Mouse (Mus musculus): ENCODE measurements around the gene Wwox. TPM values are rescaled to one million over a fixed set of nuclear protein-coding genes. Genes with fewer than 3 reads are reported as not detected.

The Wwox gene
- polyA plus RNA-seq, 1 experiment: 11.3 TPM

DNA sequence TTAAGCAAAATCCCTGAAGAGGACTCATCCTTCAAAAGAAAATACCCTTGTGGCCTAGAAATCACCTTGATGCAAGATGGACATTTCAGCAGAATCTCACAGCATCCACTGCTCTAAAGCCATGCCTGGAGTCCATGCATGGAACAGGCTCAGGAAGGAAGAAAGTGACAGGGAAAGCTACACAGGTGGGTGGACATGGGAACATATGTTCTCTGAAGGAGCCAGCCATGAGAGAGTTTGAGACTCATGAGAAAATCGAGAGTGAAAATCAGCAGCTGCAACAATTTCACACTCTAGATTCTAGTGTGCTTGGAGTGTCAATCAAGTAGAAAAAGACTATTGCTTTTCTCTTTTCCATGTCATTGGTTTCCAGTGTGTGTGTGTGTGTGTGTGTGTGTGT is 896.9 kb downstream of the Wwox start:
- Histone ChIP-seq H3K4me3 (ENCODE audit: low read depth, low read length) (no peak overlapping the region), H3K27ac (ENCODE audit: insufficient read depth, low read length) (no peak overlapping the region), H3K4me1 (ENCODE audit: control insufficient read depth, insufficient read depth, low read length) (no peaks in the 10 kb centered on the region), H3K36me3 (ENCODE audit: control insufficient read depth, insufficient read depth, low read length, poor library complexity, severe bottlenecking) (no peaks in the 10 kb centered on the region), H3K9ac (ENCODE audit: low read depth, poor library complexity, severe bottlenecking) (no peak overlapping the region), H3K9me3 (replicated peaks; ENCODE audit: control insufficient read depth, insufficient read depth, low read length, poor library complexity, severe bottlenecking) (no peaks in the 10 kb centered on the region; the same call in 1 of the 2 replicates), H3K27me3 (ENCODE audit: control insufficient read depth, insufficient read depth, low read length, poor library complexity, severe bottlenecking) (no peaks in the 10 kb centered on the region)
- no peak for TF ChIP-seq CTCF (IDR thresholded peaks at IDR 0.05; ENCODE audit: low read depth, low read length)
- TF ChIP-seq EP300 (IDR thresholded peaks at IDR 0.05; ENCODE audit: insufficient read depth, low read depth, low read length): no peak
- no peak for TF ChIP-seq POLR2A (IDR thresholded peaks at IDR 0.05; ENCODE audit: insufficient read depth, low read length)

DNA sequence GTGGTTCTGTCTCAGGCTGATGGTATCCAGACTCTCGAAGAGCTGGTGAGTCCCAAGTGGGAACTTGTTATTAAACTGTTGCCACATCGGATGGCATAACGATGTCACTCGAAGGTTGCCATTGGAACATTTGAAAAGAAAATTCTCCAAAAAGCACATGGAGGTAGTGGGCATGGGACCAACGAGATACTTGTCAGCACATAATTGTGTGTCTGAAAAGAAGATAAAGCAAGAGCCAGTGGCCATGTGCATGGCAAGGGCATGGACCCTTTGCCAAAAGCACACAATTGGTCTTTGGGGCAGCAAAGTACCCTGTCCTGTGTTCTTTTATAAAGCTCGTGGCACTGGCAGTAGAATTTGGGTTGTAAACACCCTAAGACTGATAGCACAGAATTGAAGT is 909.2 kb downstream of the Wwox start:
- Histone ChIP-seq H3K36me3 (ENCODE audit: control insufficient read depth, insufficient read depth, low read length, poor library complexity, severe bottlenecking) (no peaks in the 10 kb centered on the region), H3K9me3 (replicated peaks; ENCODE audit: control insufficient read depth, insufficient read depth, low read length, poor library complexity, severe bottlenecking) (no peaks in the 10 kb centered on the region; the same call in 1 of the 2 replicates), H3K4me3 (ENCODE audit: low read depth, low read length) (no peak overlapping the region), H3K9ac (ENCODE audit: low read depth, poor library complexity, severe bottlenecking) (no peak overlapping the region), H3K27me3 (ENCODE audit: control insufficient read depth, insufficient read depth, low read length, poor library complexity, severe bottlenecking) (no peaks in the 10 kb centered on the region), H3K4me1 (ENCODE audit: control insufficient read depth, insufficient read depth, low read length) (no peaks in the 10 kb centered on the region), H3K27ac (ENCODE audit: insufficient read depth, low read length) (no peak overlapping the region)
- TF ChIP-seq POLR2A (IDR thresholded peaks at IDR 0.05; ENCODE audit: insufficient read depth, low read length): no peak
- no peak for TF ChIP-seq CTCF (IDR thresholded peaks at IDR 0.05; ENCODE audit: low read depth, low read length)
- TF ChIP-seq EP300 (IDR thresholded peaks at IDR 0.05; ENCODE audit: insufficient read depth, low read depth, low read length): no peak

DNA sequence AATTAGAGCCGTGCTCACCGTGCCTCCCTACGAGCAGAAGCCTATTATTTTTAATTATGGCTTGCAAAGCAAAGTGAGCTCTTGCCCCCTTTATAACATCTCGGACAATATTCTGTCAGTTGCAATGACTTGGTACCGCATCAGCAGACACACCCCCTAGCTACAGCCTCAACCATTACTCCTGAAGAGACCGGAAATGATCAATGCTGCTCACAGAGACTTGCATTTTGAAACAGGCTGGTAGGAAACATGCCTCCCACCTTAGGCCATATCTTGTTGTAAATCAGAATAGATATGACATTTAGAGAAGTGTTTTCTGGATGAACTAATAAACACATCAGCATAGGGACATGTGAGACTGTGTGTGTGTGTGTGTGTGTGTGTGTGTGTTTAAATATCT is 911.3 kb downstream of the Wwox start:
- Histone ChIP-seq H3K4me1 (ENCODE audit: control insufficient read depth, insufficient read depth, low read length) (no peaks in the 10 kb centered on the region), H3K27me3 (ENCODE audit: control insufficient read depth, insufficient read depth, low read length, poor library complexity, severe bottlenecking) (no peaks in the 10 kb centered on the region), H3K9ac (ENCODE audit: low read depth, poor library complexity, severe bottlenecking) (no peak overlapping the region), H3K4me3 (ENCODE audit: low read depth, low read length) (no peak overlapping the region), H3K27ac (ENCODE audit: insufficient read depth, low read length) (no peak overlapping the region), H3K9me3 (replicated peaks; ENCODE audit: control insufficient read depth, insufficient read depth, low read length, poor library complexity, severe bottlenecking) (peaks cover 10% of the 10 kb centered on the region), H3K36me3 (ENCODE audit: control insufficient read depth, insufficient read depth, low read length, poor library complexity, severe bottlenecking) (no peaks in the 10 kb centered on the region)
- TF ChIP-seq CTCF (IDR thresholded peaks at IDR 0.05; ENCODE audit: low read depth, low read length) (no peak), POLR2A (IDR thresholded peaks at IDR 0.05; ENCODE audit: insufficient read depth, low read length) (no peak), EP300 (IDR thresholded peaks at IDR 0.05; ENCODE audit: insufficient read depth, low read depth, low read length) (no peak)

DNA sequence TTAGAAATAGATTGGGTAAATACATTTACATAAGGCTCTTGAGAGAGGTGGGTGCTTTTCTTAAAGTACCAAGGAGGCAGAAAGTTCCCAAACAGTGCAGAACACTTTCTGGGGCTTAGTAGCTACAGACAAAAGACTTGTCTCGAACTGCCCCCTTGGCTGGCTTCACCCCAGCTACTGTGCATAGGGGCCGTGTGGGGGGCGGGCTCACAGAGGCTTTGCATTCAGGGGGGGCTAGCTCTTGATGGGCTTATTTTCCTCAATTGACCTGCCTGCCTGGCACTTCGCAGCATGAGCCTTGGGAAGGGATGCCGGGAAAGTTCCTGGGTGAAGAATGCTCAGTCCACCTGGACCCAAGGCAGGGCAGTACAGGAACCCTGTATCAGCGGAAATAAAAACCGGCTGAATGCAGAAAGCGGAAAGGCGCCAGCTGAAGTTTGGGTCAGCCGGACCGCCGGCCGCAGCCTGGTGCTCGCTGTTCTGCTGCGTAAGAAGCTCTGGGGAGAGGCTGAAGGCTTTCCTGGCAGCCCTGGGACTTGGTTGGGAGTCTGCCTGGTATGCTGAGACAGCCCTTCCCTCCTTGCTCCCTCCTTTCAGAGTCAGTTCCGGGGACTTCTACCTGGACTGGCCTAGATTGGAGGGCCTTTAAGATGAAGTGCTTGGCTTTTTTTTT is 918.3 kb downstream of the Wwox start:
- Histone ChIP-seq H3K9me3 (replicated peaks; ENCODE audit: control insufficient read depth, insufficient read depth, low read length, poor library complexity, severe bottlenecking) (peaks cover 10% of the 10 kb centered on the region), H3K4me1 (ENCODE audit: control insufficient read depth, insufficient read depth, low read length) (no peaks in the 10 kb centered on the region), H3K27me3 (ENCODE audit: control insufficient read depth, insufficient read depth, low read length, poor library complexity, severe bottlenecking) (no peaks in the 10 kb centered on the region), H3K27ac (ENCODE audit: insufficient read depth, low read length) (no peak overlapping the region), H3K36me3 (ENCODE audit: control insufficient read depth, insufficient read depth, low read length, poor library complexity, severe bottlenecking) (no peaks in the 10 kb centered on the region), H3K4me3 (ENCODE audit: low read depth, low read length) (no peak overlapping the region), H3K9ac (ENCODE audit: low read depth, poor library complexity, severe bottlenecking) (no peak overlapping the region)
- TF ChIP-seq CTCF (IDR thresholded peaks at IDR 0.05; ENCODE audit: low read depth, low read length) (no peak), EP300 (IDR thresholded peaks at IDR 0.05; ENCODE audit: insufficient read depth, low read depth, low read length) (no peak), POLR2A (IDR thresholded peaks at IDR 0.05; ENCODE audit: insufficient read depth, low read length) (no peak)

DNA sequence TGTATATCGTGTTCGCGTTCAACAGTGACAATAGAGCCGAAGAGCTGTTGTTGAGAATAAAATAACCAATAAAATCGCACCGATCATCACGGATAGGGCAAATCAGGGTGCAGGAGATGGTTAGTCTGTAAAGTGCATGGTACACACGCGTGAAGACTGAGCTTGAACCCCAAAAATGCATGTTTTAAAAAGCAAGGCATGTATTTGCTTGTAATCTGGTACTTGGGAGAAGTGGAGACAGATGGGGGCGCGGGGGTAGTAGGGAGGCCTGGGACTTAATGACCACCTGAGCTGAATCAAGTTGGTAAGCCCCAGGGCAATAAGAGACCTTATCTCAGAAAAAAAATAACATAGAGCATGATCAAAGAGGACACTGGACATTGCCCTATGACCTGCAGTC is 919.0 kb downstream of the Wwox start:
- H3K9me3 ChIP-seq (replicated peaks; ENCODE audit: control insufficient read depth, insufficient read depth, low read length, poor library complexity, severe bottlenecking): peaks cover 10% of the 10 kb centered on the region
- H3K4me1 ChIP-seq (ENCODE audit: control insufficient read depth, insufficient read depth, low read length): no peaks in the 10 kb centered on the region
- no peak overlapping the region for H3K4me3 ChIP-seq (ENCODE audit: low read depth, low read length)
- TF ChIP-seq POLR2A (IDR thresholded peaks at IDR 0.05; ENCODE audit: insufficient read depth, low read length): no peak
- TF ChIP-seq EP300 (IDR thresholded peaks at IDR 0.05; ENCODE audit: insufficient read depth, low read depth, low read length): no peak
- no peak for TF ChIP-seq CTCF (IDR thresholded peaks at IDR 0.05; ENCODE audit: low read depth, low read length)
- no peaks in the 10 kb centered on the region for H3K27me3 ChIP-seq (ENCODE audit: control insufficient read depth, insufficient read depth, low read length, poor library complexity, severe bottlenecking)
- no peak overlapping the region for H3K27ac ChIP-seq (ENCODE audit: insufficient read depth, low read length)
- no peaks in the 10 kb centered on the region for H3K36me3 ChIP-seq (ENCODE audit: control insufficient read depth, insufficient read depth, low read length, poor library complexity, severe bottlenecking)
- H3K9ac ChIP-seq (ENCODE audit: low read depth, poor library complexity, severe bottlenecking): no peak overlapping the region

DNA sequence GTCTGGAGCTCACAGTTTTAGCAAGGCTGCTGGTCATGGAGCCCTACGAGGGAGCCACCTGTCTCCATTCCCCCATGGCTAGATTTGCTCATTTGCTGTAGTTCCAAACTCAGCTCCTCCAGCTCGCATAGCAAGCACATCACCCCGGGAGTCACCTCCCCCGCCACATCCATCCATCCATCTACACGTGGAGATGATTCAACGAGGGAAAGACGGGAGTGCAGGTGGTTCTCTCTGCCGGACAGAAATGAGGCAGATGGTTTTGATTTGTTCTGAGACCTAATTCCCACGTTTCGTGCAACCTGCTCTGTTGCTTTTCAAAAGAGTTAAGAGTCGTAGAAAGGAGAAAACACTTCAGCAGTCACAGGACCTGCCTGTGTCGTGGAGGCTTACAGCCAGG is 920.2 kb downstream of the Wwox start:
- no peaks in the 10 kb centered on the region for H3K27me3 ChIP-seq (ENCODE audit: control insufficient read depth, insufficient read depth, low read length, poor library complexity, severe bottlenecking)
- TF ChIP-seq CTCF (IDR thresholded peaks at IDR 0.05; ENCODE audit: low read depth, low read length): no peak
- TF ChIP-seq POLR2A (IDR thresholded peaks at IDR 0.05; ENCODE audit: insufficient read depth, low read length): no peak
- TF ChIP-seq EP300 (IDR thresholded peaks at IDR 0.05; ENCODE audit: insufficient read depth, low read depth, low read length): no peak

More for the DNA sequence above, 920.2 kb downstream of the Wwox start:
- Histone ChIP-seq H3K9ac (ENCODE audit: low read depth, poor library complexity, severe bottlenecking) (no peak overlapping the region), H3K4me3 (ENCODE audit: low read depth, low read length) (no peak overlapping the region), H3K4me1 (ENCODE audit: control insufficient read depth, insufficient read depth, low read length) (no peaks in the 10 kb centered on the region), H3K9me3 (replicated peaks; ENCODE audit: control insufficient read depth, insufficient read depth, low read length, poor library complexity, severe bottlenecking) (0 out of 2 replicates have a peak, but pooled peaks cover 2% of the 10 kb centered on the region), H3K27ac (ENCODE audit: insufficient read depth, low read length) (no peak overlapping the region), H3K36me3 (ENCODE audit: control insufficient read depth, insufficient read depth, low read length, poor library complexity, severe bottlenecking) (no peaks in the 10 kb centered on the region)

Measured in ES-Bruce4 (cell line).